Mouse (Mus musculus) myocyte (in vitro differentiated cells): ENCODE measurements around the gene Gm28038.

Experiments used
- CEBPB ChIP-seq: IDR thresholded peaks from 2 replicates; pipeline ENCODE4 v1.6.1; 2011; ENCODE audit warnings: mild to moderate bottlenecking, moderate library complexity; ENCODE audit not compliant: poor library complexity, insufficient read depth, severe bottlenecking
- E2F4 ChIP-seq: IDR thresholded peaks from one replicate; pipeline ENCODE4 v1.6.1; 2011; ENCODE audit warnings: mild to moderate bottlenecking, control low read depth, moderate library complexity; ENCODE audit not compliant: insufficient read depth
- MAX ChIP-seq: IDR thresholded peaks from one replicate; pipeline ENCODE4 v1.6.1; 2011; ENCODE audit warnings: low read depth, mild to moderate bottlenecking, control low read depth
- MYOD1 ChIP-seq, 3 experiments: IDR thresholded peaks; one replicate each; pipeline ENCODE4 v1.6.1; 2011; ENCODE audit warnings: control low read depth in 2 of 3, low read depth in 2 of 3, mild to moderate bottlenecking in 2 of 3, moderate library complexity in 1 of 3; ENCODE audit not compliant: insufficient read length in 2 of 3, control insufficient read depth in 1 of 3
- MYOG ChIP-seq, 3 experiments: IDR thresholded peaks; one replicate each; pipeline ENCODE4 v1.6.1; 2011; ENCODE audit warnings: control low read depth in 2 of 3, low read depth in 2 of 3, mild to moderate bottlenecking in 2 of 3; ENCODE audit not compliant: insufficient read length in 2 of 3, control insufficient read depth in 1 of 3, insufficient read depth in 1 of 3
- POLR2A ChIP-seq: IDR thresholded peaks from one replicate; pipeline ENCODE4 v1.6.1; 2011; ENCODE audit warnings: low read depth, mild to moderate bottlenecking, control low read depth, moderate library complexity; ENCODE audit not compliant: insufficient read length
- POLR2AphosphoS2 ChIP-seq: IDR thresholded peaks from one replicate; pipeline ENCODE4 v1.6.1; 2011; ENCODE audit warnings: low read depth, control low read depth; ENCODE audit not compliant: insufficient read length
- REST ChIP-seq: IDR thresholded peaks from one replicate; pipeline ENCODE4 v1.6.1; 2011; ENCODE audit warnings: mild to moderate bottlenecking, control low read depth, moderate library complexity; ENCODE audit not compliant: insufficient read depth, insufficient read length
- SRF ChIP-seq: IDR thresholded peaks from one replicate; pipeline ENCODE4 v1.6.1; 2011; ENCODE audit warnings: low read depth; ENCODE audit not compliant: control insufficient read depth, insufficient read length
- TCF12 ChIP-seq: IDR thresholded peaks from one replicate; pipeline ENCODE4 v1.6.1; 2011; ENCODE audit warnings: mild to moderate bottlenecking, control low read depth; ENCODE audit not compliant: poor library complexity, insufficient read depth, severe bottlenecking
- TCF3 ChIP-seq: IDR thresholded peaks from one replicate; pipeline ENCODE4 v1.6.1; 2011; ENCODE audit warnings: low read depth, control low read depth; ENCODE audit not compliant: insufficient read length
- USF1 ChIP-seq: IDR thresholded peaks from one replicate; pipeline ENCODE4 v1.6.1; 2011; ENCODE audit warnings: low read depth, mild to moderate bottlenecking, control low read depth, moderate library complexity

DNA sequence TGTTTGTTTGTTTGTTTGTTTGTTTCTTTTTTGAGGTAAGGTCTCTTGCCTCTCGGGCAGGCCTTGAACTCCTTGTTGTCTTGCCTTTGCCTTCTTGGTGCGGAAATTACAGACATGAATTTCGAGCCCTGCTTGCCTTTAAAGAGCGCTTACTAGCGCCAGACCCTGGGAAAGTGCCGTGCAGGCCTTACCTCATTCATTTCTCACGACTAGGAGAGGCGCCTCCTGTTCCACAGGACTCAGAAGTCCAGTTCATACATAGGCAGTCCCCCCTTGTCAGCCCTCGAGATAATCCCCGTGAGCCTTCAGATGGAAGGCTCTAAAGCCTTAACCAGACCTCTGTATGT lies 6.2 kb downstream of the Gm28038 start:
- no peak for TF ChIP-seq USF1
- no peak for TF ChIP-seq MAX
- TF ChIP-seq POLR2AphosphoS2, result no peak
- TF ChIP-seq SRF, result no peak
- no peak for TF ChIP-seq REST
- no peak for TF ChIP-seq POLR2A
- TF ChIP-seq CEBPB, result no peak
- TF ChIP-seq E2F4, result no peak
- no peak for TF ChIP-seq MYOD1 (IDR thresholded peaks at IDR 0.05; ENCODE audit: control insufficient read depth in 1 of 3, insufficient read length in 2 of 3, low read depth in 2 of 3)
- no peak for TF ChIP-seq TCF12
- no peak for TF ChIP-seq MYOG (IDR thresholded peaks at IDR 0.05; ENCODE audit: control insufficient read depth in 1 of 3, insufficient read depth in 1 of 3, insufficient read length in 2 of 3, low read depth in 2 of 3)
- TF ChIP-seq TCF3, result no peak
